Mouse (Mus musculus) C2C12 (cell line): ENCODE measurements around the gene Bicral. TPM values are rescaled to one million over a fixed set of nuclear protein-coding genes. Genes with fewer than 3 reads are reported as not detected.

ENCODE experiments used
- H3K27me3 ChIP-seq: one replicate; pipeline ENCODE4 v1.6.1; 2011; ENCODE audit not compliant: control insufficient read depth, insufficient read depth, insufficient read length
- H3K36me3 ChIP-seq: one replicate; pipeline ENCODE4 v1.6.1; 2011; ENCODE audit not compliant: control insufficient read depth, insufficient read depth
- H3K4me3 ChIP-seq: one replicate; pipeline ENCODE4 v1.5.1; 2011; ENCODE audit warnings: mild to moderate bottlenecking, control low read depth; ENCODE audit not compliant: poor library complexity, insufficient read depth, severe bottlenecking
- H3K79me2 ChIP-seq: one replicate; pipeline ENCODE4 v1.6.1; 2011; ENCODE audit not compliant: control insufficient read depth, insufficient read depth
- H3K79me3 ChIP-seq: one replicate; pipeline ENCODE4 v1.6.1; 2011; ENCODE audit warnings: low read depth, control low read depth
- H3ac ChIP-seq: one replicate; pipeline ENCODE3; 2011; ENCODE audit warnings: low read depth; ENCODE audit not compliant: control insufficient read depth, insufficient read length
- CEBPB ChIP-seq: IDR thresholded peaks from one replicate; pipeline ENCODE4 v1.6.1; 2011; ENCODE audit warnings: low read depth, mild to moderate bottlenecking, control low read depth, moderate library complexity
- CTCF ChIP-seq: IDR thresholded peaks from one replicate; pipeline ENCODE4 v1.5.1; 2011; ENCODE audit not compliant: control insufficient read depth, insufficient read depth, insufficient read length
- FOSL1 ChIP-seq: IDR thresholded peaks from one replicate; pipeline ENCODE4 v1.8.0; 2011; ENCODE audit warnings: mild to moderate bottlenecking, low read length; ENCODE audit not compliant: poor library complexity, insufficient read depth, severe bottlenecking
- MAX ChIP-seq: IDR thresholded peaks from one replicate; pipeline ENCODE4 v1.6.1; 2011; ENCODE audit warnings: mild to moderate bottlenecking, control low read depth
- MYOD1 ChIP-seq: IDR thresholded peaks from one replicate; pipeline ENCODE4 v1.6.1; 2011; ENCODE audit warnings: low read depth; ENCODE audit not compliant: control insufficient read depth, insufficient read length
- MYOG ChIP-seq: IDR thresholded peaks from one replicate; pipeline ENCODE4 v1.6.1; 2011; ENCODE audit not compliant: control insufficient read depth, insufficient read length; ENCODE audit errors: extremely low read depth
- USF1 ChIP-seq: IDR thresholded peaks from one replicate; pipeline ENCODE4 v1.6.1; 2011; ENCODE audit warnings: low read depth, mild to moderate bottlenecking, control low read depth, moderate library complexity
- polyA plus RNA-seq: library from polyadenylated mRNA; unstranded; fragments of >200 nt; fragmentation: generic; extraction: Trizol; gene quantifications from one replicate; pipeline ENCODE4 v1.2.1, GENCODE M21; 2012; ENCODE audit warnings: missing spikeins

The Bicral gene
- polyA plus RNA-seq, 1 experiment: 3.9 TPM

DNA sequence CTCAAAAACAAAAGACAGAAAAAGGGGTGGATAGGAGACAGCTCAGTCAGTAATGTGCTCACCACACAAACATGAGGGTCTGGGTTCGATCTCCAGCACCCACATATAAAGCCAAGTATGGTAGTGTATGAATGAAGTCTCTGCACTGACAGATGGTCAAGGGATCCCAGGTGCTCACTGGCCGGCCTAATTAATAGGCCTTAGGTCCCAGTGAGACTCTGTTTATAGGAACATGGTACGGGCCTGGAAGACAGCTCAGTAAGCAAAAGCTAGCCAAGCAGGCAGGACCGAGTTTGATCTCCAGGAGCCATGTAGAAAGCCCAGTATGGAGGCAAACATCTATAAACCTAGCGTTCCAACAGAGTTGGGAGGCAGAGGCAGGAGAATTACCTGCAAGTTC is 18.8 kb upstream of the Bicral start:
- Histone ChIP-seq H3K27me3 (no peaks in the 10 kb centered on the region), H3K4me3 (no peak overlapping the region), H3K79me3 (peaks cover 7% of the 10 kb centered on the region), H3K79me2 (peaks cover 48% of the 10 kb centered on the region), H3K36me3 (no peaks in the 10 kb centered on the region), H3ac (no peak overlapping the region)
- TF ChIP-seq MYOG: no peak
- no peak for TF ChIP-seq MAX
- no peak for TF ChIP-seq CTCF

DNA sequence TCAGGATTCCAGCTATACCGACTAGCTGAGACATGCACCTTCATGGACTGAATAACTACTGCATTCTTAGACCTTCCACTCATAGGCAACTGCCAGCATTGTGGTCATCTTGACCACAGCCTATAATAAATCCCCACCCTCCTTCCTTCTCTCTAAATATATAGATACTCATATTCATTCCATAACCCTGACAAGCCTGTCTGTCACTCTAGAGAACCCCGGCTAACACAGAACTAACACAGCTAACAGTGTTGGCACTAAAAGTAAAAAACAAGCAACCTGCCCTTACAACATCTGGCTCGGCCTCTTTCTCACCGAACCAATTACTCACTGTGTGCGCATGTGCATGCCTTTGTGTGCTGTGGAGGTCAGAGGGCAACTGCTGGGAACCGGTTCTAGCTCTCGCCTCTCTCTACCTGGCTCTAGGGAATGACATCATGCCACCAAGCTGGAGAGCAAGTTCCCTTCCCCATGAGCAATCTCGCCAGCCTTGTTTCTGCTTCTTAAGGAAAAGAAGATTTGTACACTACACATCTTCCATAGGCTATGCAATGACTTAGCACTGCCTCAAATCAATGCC is 18.2 kb upstream of the Bicral start:
- H3K27me3 ChIP-seq: no peaks in the 10 kb centered on the region
- H3K4me3 ChIP-seq: no peak overlapping the region
- H3K79me3 ChIP-seq: peaks cover 7% of the 10 kb centered on the region
- H3K79me2 ChIP-seq: peaks cover 51% of the 10 kb centered on the region
- TF ChIP-seq MAX (no peak), FOSL1 (peak; percentile 53)
- H3ac ChIP-seq: no peak overlapping the region
- H3K36me3 ChIP-seq: no peaks in the 10 kb centered on the region

DNA sequence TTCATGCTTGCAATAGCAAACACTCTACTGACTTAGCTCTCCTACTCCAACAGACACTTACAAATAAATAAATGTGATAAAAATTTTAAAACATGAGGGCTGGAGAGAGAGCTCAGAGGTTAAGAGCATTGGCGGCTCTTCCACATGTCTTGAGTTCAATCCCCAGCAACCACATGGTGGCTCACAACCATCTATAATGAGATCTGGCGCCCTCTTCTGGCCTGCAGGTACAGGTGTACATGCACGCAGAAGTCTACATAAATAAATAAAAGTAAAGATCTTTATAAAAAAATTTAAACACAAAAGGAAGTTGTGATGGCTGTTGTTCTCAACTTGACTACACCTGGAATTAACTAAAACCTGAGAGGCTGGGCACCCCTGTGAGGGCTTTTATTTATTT is 17.3 kb upstream of the Bicral start:
- Histone ChIP-seq H3K27me3 (no peaks in the 10 kb centered on the region), H3K79me3 (peaks cover 7% of the 10 kb centered on the region), H3ac (no peak overlapping the region), H3K36me3 (no peaks in the 10 kb centered on the region), H3K4me3 (no peak overlapping the region), H3K79me2 (peaks cover 51% of the 10 kb centered on the region)
- TF ChIP-seq CEBPB (no peak), MAX (peak; percentile 11)

- H3K79me2 ChIP-seq: peaks cover 46% of the 10 kb centered on the region
- peaks cover 8% of the 10 kb centered on the region for H3K79me3 ChIP-seq
- peak overlapping the region; percentile 3 for H3ac ChIP-seq
- no peaks in the 10 kb centered on the region for H3K36me3 ChIP-seq
- no peaks in the 10 kb centered on the region for H3K27me3 ChIP-seq
- H3K4me3 ChIP-seq: no peak overlapping the region
- no peak for TF ChIP-seq MYOG
- no peak for TF ChIP-seq CEBPB
- TF ChIP-seq FOSL1: peak; percentile 90
- TF ChIP-seq CTCF: no peak
- TF ChIP-seq USF1: no peak
- TF ChIP-seq MYOD1: peak; percentile 61
- peak; percentile 62 for TF ChIP-seq MAX
These were observed 15.9 kb upstream of the Bicral start for GRCm38 (mm10) chr17:46874133-46874532.

- peaks cover 44% of the 10 kb centered on the region for H3K79me2 ChIP-seq
- no peaks in the 10 kb centered on the region for H3K36me3 ChIP-seq
- peaks cover 6% of the 10 kb centered on the region for H3K79me3 ChIP-seq
- H3ac ChIP-seq: no peak overlapping the region
- H3K4me3 ChIP-seq: no peak overlapping the region
- H3K27me3 ChIP-seq: no peaks in the 10 kb centered on the region
- TF ChIP-seq MYOD1: no peak
- no peak for TF ChIP-seq USF1
- TF ChIP-seq FOSL1: no peak
- no peak for TF ChIP-seq CEBPB
- TF ChIP-seq CTCF: no peak
- no peak for TF ChIP-seq MAX
- no peak for TF ChIP-seq MYOG
These were observed 14.5 kb upstream of the Bicral start for GRCm38 (mm10) chr17:46872806-46873205.

GRCm38 (mm10) chr17:46870913-46871312 is 12.6 kb upstream of the Bicral start:
- no peaks in the 10 kb centered on the region for H3K36me3 ChIP-seq
- no peaks in the 10 kb centered on the region for H3K27me3 ChIP-seq
- H3K79me2 ChIP-seq: peaks cover 40% of the 10 kb centered on the region
- H3ac ChIP-seq: no peak overlapping the region
- peaks cover 6% of the 10 kb centered on the region for H3K79me3 ChIP-seq
- H3K4me3 ChIP-seq: no peak overlapping the region
- TF ChIP-seq CEBPB (no peak), FOSL1 (no peak), MYOG (no peak), MAX (no peak), CTCF (no peak), USF1 (no peak), MYOD1 (no peak)
